Mouse (Mus musculus): Measurements from ENCODE around the gene Trip6.
A peak's percentile ranks its signal among the peaks of the same experiment; 100 is the strongest.

DNA sequence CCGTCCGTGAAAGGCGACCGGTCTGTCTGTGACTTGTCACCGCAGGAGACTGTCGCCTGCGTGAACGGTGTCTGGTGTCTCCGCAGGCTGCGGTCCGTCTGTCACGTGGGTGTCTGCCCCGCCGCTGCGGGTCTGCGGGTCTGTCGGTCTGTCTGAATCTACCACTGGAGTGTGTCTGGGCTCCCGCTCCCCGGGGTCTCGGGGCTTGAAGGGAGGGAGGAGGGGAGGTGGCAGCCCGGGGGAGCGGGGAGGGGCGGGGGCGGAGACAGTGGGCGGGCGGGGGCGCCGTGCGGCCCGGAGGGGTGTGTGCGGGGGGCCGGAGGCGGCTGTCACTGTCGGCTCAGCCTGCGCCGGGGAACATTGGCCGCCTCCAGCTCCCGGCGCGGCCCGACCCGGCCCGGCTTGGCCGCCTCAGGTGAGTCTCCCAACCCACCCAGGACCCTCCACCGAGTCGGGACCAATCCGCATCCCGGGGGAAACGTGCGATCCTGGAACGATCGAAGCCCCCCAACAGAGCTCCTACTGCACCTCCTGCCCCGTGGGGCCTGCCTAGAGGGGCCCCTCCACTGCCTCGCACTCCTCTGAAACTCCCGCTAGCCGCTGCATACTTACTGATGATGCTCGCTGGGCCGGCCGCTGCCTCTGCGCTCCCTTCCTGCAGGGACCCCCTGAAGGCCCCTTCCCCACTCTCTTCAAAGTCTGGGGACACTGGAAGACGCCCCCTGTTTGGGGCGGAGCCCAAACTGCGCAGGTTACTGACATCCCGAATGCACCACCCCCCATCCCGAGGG, 26.1 kb downstream of the Trip6 start:
- TF ChIP-seq CTCF (IDR thresholded peaks at IDR 0.05; ENCODE audit: control insufficient read depth, insufficient read depth, low read length) = no peak
- 0 out of 2 replicates have a peak, but pooled peaks have one; percentile 33 for TF ChIP-seq POLR2A (IDR thresholded peaks at IDR 0.05; ENCODE audit: borderline replicate concordance, control insufficient read depth, low read depth, low read length)

Data from bone marrow, adult 2 months (tissue).